Mouse (Mus musculus) left cerebral cortex, adult 9 months (tissue): ENCODE measurements around the gene Pdyn.

Experiments used
- DNase-seq, 2 experiments: peaks; one replicate each; pipeline ENCODE4 v3.0.0; 2022; ENCODE audit warnings: low spot score in 2 of 2

Pdyn gene

GRCm38 (mm10) chr2:129654233-129654950 lies 45.3 kb downstream of the Pdyn start:
- no peak for DNase-seq

- no peak for DNase-seq
Measured at GRCm38 (mm10) chr2:129653632-129654031, 46.0 kb downstream of the Pdyn start.

GRCm38 (mm10) chr2:129652616-129653015 lies 47.0 kb downstream of the Pdyn start:
- no peak for DNase-seq
